Mouse (Mus musculus) hindbrain, embryonic 15.5 days (tissue): ENCODE measurements around the gene Batf2. TPM values are rescaled to one million over a fixed set of nuclear protein-coding genes. Genes with fewer than 3 reads are reported as not detected.
A peak's percentile ranks its signal among the peaks of the same experiment; 100 is the strongest.

Source experiments
- ATAC-seq: fragments of 200-750 bp; cut with Nextera tagmentation; 2 replicates; pipeline ENCODE4 v1.8.0; 2017; ENCODE audit warnings: low read depth, moderate number of reproducible peaks, moderate TSS enrichment; ENCODE audit not compliant: low FRiP score
- H3K27ac ChIP-seq: fragments of 300-500 bp; sonication (generic); replicated peaks from 2 replicates; pipeline ENCODE4 v1.5.1; 2015; ENCODE audit warnings: mild to moderate bottlenecking, inconsistent platforms
- H3K27me3 ChIP-seq: fragments of 300-500 bp; sonication (generic); 2 replicates; pipeline ENCODE4 v1.6.1; 2015; ENCODE audit warnings: control low read depth, inconsistent platforms
- H3K36me3 ChIP-seq: fragments of 300-500 bp; sonication (generic); 2 replicates; pipeline ENCODE4 v1.6.1; 2015; ENCODE audit warnings: control low read depth, inconsistent platforms
- H3K4me1 ChIP-seq: fragments of 300-500 bp; sonication (generic); replicated peaks from 2 replicates; pipeline ENCODE4 v1.6.1; 2015; ENCODE audit warnings: control low read depth, inconsistent platforms
- H3K4me2 ChIP-seq: fragments of 300-500 bp; sonication (generic); 2 replicates; pipeline ENCODE4 v1.6.1; 2015; ENCODE audit warnings: moderate library complexity, mild to moderate bottlenecking, inconsistent platforms
- H3K4me3 ChIP-seq: fragments of 300-500 bp; sonication (generic); 2 replicates; pipeline ENCODE4 v1.5.1; 2015; ENCODE audit warnings: mild to moderate bottlenecking, inconsistent platforms
- H3K9ac ChIP-seq: fragments of 300-500 bp; sonication (generic); 2 replicates; pipeline ENCODE4 v1.6.1; 2015; ENCODE audit warnings: inconsistent platforms
- H3K9me3 ChIP-seq: fragments of 300-500 bp; sonication (generic); 2 replicates; pipeline ENCODE4 v1.6.1; 2016; ENCODE audit warnings: control low read depth, inconsistent platforms
- WGBS: fragments of 180-500 bp; shearing (Covaris S2); methylation state at CpG from one replicate; pipeline ENCODE4 v1.1.7; 2015; 5-methylcytosine and 5-hydroxymethylcytosine counted together
- polyA plus RNA-seq: library from polyadenylated mRNA; unstranded; fragments of >200 nt; fragmentation: Nextera tagmentation; extraction: Ambion mirVana; gene quantifications from 2 replicates; pipeline ENCODE4 v1.2.1, GENCODE M21; 2015

The Batf2 gene
- not detected in 2 replicates for polyA plus RNA-seq

DNA sequence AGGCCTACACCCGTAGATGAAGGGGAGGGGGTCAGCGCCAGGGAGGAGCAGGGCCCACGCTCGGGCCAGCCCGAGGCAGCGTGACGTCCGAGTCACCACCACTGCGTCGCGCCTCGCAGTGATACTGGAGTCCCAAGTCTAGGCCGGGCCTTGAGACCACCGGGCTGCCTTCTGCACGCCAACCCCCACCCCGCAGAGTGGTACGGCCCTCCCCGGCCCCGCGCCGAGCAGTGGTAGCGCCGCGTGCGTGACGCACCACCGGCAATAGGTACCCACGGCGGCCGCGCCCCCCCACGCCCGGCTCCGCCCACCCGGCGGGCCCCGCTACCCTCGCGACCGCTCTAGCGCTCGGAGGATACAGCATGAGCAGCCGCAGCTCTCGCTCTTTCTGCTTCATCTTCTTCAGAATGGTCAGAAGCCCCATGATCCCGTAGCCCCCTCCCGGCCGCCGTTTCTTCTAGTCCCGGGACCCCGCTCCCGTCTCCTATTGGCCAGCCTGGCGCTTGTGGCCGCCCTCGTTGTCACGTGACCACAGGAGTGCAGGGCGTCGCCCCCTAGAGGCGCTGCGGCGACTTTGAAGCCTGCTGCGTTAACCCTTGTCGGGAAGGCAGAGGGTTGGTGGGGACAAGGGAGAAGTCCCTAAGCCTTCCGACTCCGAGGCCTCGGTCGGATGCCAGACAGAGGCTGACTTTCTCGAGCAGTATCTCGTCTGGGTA is at the start of gene Batf2:
Gene Batf2 (plus strand): TSS at position 306 of the 716 bp plus-strand sequence.
- H3K4me2 ChIP-seq, result peak within 1 kb of the TSS; percentile 88
- H3K27me3 ChIP-seq, result no peaks in the 10 kb centered on the region
- H3K36me3 ChIP-seq, result peaks cover 5% of the 10 kb centered on the region; the same call in 1 of the 2 replicates
- peak within 1 kb of the TSS; percentile 89 for H3K9ac ChIP-seq
- under 1% methylated on average over 63 of the region's 68 CpGs for WGBS
- no peaks in the 10 kb centered on the region for H3K9me3 ChIP-seq
- H3K4me1 ChIP-seq, result peaks cover 19% of the 10 kb centered on the region
- peak within 1 kb of the TSS; percentile 99 for H3K27ac ChIP-seq
- peak; percentile 93 for ATAC-seq
- H3K4me3 ChIP-seq, result peak within 1 kb of the TSS; percentile 74

DNA sequence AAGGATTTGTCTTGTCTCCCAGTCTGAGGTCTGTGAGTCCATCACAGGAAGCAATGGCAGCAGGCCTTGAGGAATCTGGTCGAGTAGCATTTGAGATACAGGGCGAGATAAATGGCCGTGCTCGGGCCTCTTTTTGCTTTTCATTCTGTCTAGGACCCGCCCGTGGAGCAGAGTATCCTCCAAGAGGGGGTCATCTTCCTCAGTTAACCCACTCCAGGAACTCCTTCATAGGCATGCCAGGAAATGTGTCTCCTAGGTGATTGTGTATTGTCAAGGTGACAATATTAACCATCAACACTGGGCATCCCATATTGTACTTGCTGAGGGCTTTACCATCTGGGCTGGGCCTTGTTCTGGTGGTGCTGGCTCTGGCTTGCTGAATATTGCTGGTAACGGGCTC is 46.7 kb upstream of the Batf2 start, which contains the start of gene AC131692.1:
Gene AC131692.1 (plus strand): TSS at position 301 of the 400 bp plus-strand sequence.
- H3K36me3 ChIP-seq, result no peaks in the 10 kb centered on the region
- 92% methylated on average over 7 of the region's 7 CpGs for WGBS
- H3K27ac ChIP-seq, result no peak within 1 kb of the TSS
- H3K4me2 ChIP-seq, result no peak within 1 kb of the TSS
- H3K27me3 ChIP-seq, result no peaks in the 10 kb centered on the region
- no peaks in the 10 kb centered on the region for H3K4me1 ChIP-seq
- no peak for ATAC-seq
- no peak within 1 kb of the TSS for H3K4me3 ChIP-seq
- H3K9ac ChIP-seq, result no peak within 1 kb of the TSS
- no peaks in the 10 kb centered on the region for H3K9me3 ChIP-seq

DNA sequence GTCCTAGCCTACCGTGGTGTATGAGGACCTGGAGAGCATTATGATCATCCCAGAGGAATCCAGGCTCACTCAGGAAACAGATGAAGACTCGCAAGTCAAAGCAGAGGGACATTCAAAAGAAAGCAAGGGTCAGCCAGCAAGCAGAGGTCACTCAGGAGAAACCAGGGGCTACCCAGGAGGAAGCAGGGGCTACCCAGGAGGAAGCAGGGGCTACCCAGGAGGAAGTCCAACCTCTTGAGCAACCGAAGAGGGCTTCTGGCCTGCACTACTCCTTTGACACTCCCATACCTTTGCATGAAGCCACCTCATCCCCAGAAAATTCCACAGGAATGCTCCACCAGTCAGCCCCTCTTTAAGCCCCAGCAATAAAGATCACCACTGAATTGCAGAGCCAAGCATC is 42.9 kb upstream of the Batf2 start:
- no peak overlapping the region for H3K4me2 ChIP-seq
- H3K27ac ChIP-seq, result no peak overlapping the region
- H3K4me1 ChIP-seq, result no peaks in the 10 kb centered on the region
- no peak for ATAC-seq
- no peaks in the 10 kb centered on the region for H3K9me3 ChIP-seq
- no peaks in the 10 kb centered on the region for H3K36me3 ChIP-seq
- no peak overlapping the region for H3K4me3 ChIP-seq
- WGBS, result 85% methylated on average over 3 of the region's 3 CpGs
- H3K27me3 ChIP-seq, result no peaks in the 10 kb centered on the region
- H3K9ac ChIP-seq, result no peak overlapping the region

DNA sequence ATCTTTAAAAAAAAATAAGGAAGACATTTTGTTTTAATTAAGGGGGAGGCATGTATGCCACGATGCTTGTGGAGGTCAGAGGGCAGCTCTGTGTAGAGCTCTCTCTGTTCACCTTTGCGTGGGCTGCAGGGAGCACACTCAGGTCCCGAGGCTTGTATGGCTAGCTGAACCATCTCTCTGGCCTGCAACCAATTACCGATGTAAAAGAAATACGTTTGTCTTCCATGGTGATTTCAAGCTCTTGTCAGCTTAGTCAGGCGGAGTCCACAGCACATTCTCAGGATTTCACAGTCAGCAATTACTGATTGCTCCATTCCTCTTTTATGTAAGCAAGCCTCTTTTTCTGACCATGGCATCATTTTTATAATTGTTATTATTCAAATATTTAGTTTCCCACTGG is 39.6 kb upstream of the Batf2 start:
- no peak overlapping the region for H3K27ac ChIP-seq
- no peaks in the 10 kb centered on the region for H3K4me1 ChIP-seq
- H3K27me3 ChIP-seq, result no peaks in the 10 kb centered on the region
- 61% methylated on average over 6 of the region's 6 CpGs for WGBS
- H3K36me3 ChIP-seq, result no peaks in the 10 kb centered on the region
- no peak overlapping the region for H3K9ac ChIP-seq
- H3K4me2 ChIP-seq, result no peak overlapping the region
- no peak overlapping the region for H3K4me3 ChIP-seq
- no peak for ATAC-seq
- no peaks in the 10 kb centered on the region for H3K9me3 ChIP-seq

DNA sequence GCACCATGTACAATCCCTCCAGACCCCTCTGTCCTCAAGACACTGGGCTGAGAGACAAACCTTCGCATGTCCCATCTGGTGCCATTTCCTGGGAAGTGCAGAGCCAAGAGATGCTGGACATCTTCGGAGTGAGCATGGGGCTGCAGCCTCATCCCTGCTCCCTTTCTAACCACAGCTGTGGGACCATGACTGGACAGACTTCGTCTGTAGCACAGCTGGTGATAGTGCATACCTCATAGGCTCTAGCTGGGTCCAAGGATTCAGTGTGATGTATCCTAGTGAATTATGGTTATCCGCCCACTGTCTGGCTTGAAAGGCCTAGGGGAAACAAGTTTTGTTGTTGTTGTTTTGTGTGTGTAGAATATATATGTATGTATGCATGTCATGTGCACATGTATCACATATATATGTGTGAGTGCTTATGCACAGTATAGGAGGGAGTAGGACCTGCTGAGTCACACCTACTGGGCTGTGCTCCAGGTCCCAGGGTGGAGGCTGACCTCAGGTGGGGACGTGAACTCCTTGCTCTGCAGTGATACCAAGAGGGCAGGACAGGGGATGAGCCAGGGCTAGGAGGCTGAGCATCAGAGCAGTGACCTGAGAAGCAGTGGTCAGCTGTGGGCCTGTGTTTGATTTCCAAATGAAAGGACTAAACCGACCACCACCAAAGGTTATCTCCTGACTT is 38.5 kb upstream of the Batf2 start:
- Histone ChIP-seq H3K4me3 (no peak overlapping the region), H3K4me1 (no peaks in the 10 kb centered on the region), H3K4me2 (no peak overlapping the region), H3K36me3 (no peaks in the 10 kb centered on the region), H3K9me3 (no peaks in the 10 kb centered on the region), H3K9ac (no peak overlapping the region), H3K27me3 (no peaks in the 10 kb centered on the region), H3K27ac (no peak overlapping the region)
- no peak for ATAC-seq
- 75% methylated on average over 6 of the region's 6 CpGs for WGBS

DNA sequence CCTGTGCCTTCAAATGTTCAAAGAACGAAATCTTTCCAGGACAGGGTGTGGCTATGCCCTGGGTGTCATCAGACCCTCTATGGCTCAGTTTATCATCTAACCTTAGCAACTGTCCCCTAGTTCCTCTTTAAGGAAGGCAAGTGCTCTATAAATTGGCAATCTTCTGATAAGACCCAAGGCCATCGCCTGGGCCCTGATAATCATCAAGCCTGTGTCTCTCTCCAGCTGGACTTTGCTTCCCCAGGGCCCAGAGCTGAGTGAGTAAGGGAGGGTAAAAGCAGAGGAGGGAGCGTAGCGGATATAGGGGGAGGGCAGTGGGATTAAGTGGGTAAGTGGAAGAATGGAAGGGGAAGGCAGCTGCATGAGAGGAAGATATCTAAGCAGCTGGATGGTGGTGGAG is 36.3 kb upstream of the Batf2 start:
- H3K4me2 ChIP-seq, result no peak overlapping the region
- no peaks in the 10 kb centered on the region for H3K4me1 ChIP-seq
- no peaks in the 10 kb centered on the region for H3K9me3 ChIP-seq
- H3K9ac ChIP-seq, result no peak overlapping the region
- 86% methylated on average over 4 of the region's 4 CpGs for WGBS
- no peak for ATAC-seq
- H3K27me3 ChIP-seq, result no peaks in the 10 kb centered on the region
- no peak overlapping the region for H3K4me3 ChIP-seq
- no peak overlapping the region for H3K27ac ChIP-seq
- H3K36me3 ChIP-seq, result no peaks in the 10 kb centered on the region

DNA sequence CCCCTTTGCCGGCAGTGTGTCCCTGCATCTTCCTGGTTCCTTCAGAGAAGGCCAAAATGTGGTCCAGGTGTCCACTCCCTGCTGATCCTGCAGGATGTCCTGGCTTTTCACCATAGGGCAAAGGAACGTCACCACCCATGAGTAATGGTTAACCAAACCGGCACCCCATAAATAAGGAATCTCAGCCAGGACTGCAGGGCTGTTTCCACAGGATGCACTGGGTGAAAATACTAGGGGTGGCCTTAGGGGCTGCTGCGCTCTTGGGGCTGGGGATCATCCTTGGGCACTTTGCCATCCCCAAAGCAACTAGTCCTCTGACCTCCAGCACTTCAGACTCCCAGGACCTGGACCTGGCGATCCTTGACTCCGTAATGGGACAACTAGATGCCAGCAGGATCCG is 35.2 kb upstream of the Batf2 start, which contains the start of gene Naaladl1:
Gene Naaladl1 (plus strand): TSS at position 197 of the 400 bp plus-strand sequence.
- H3K36me3 ChIP-seq, result no peaks in the 10 kb centered on the region
- no peak within 1 kb of the TSS for H3K27ac ChIP-seq
- H3K9ac ChIP-seq, result no peak within 1 kb of the TSS
- H3K4me3 ChIP-seq, result no peak within 1 kb of the TSS
- H3K27me3 ChIP-seq, result no peaks in the 10 kb centered on the region
- WGBS, result 89% methylated on average over 7 of the region's 7 CpGs
- no peaks in the 10 kb centered on the region for H3K9me3 ChIP-seq
- no peaks in the 10 kb centered on the region for H3K4me1 ChIP-seq
- ATAC-seq, result no peak
- H3K4me2 ChIP-seq, result no peak within 1 kb of the TSS

DNA sequence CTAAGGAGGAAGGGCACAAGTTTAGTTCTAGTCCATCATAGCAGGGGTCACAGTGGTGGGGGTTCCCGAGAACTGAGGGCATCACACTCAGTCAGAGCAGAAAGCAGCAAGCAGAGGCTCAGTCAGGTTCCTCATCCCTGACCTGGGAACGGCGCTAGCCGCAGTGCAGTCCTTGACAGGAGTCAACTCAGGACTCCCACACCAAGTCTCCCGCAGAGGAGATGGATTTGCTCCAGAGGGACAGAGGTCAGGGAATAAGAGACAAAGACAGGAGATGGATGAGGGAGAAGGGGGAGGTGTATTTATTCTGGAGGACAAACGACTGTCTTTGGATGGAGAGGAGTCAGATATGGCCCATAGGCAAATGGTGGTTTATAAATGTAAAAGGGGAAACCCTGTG is 27.7 kb upstream of the Batf2 start:
- no peaks in the 10 kb centered on the region for H3K9me3 ChIP-seq
- H3K36me3 ChIP-seq, result peaks cover 25% of the 10 kb centered on the region
- 55% methylated on average over 6 of the region's 6 CpGs for WGBS
- no peaks in the 10 kb centered on the region for H3K27me3 ChIP-seq
- H3K4me1 ChIP-seq, result peaks cover 14% of the 10 kb centered on the region
- no peak overlapping the region for H3K4me3 ChIP-seq
- H3K27ac ChIP-seq, result no peak overlapping the region
- no peak for ATAC-seq
- no peak overlapping the region for H3K9ac ChIP-seq
- H3K4me2 ChIP-seq, result no peak overlapping the region

DNA sequence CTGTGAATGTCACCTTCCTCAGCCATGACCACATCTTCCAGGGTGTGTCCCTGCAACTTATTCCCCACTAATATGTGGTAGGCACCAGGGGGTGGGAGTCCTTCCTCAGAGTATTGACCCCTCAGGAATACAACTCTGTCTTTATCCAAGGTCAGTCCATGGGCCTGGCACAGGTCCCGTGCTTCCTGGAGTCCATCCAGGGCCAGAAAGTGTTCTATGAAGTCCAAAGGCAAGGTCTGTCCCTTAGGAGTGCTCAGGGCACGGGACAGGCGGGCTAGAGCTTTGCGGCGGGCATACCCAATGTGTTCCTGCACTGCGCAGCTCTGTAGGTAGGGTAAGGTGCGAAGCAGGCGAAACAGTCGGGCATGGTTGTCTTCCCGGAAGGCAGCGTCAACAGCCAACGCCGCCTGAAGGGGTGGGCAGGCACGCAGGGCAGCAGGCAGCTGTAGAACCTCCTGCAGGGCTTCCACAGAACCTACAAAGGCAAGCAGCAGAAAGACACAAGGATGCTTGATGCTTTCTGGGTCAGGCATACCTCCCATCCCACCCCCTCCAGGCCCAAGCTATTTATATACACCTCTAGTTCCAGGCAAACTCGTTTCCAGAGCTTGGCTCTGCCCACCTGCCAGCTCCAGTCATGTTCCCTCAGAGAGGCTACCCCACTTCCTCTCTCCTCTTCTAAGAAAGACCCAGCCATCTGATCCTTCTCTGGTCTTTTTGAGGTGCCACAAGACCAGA is 24.5 kb upstream of the Batf2 start:
- peak overlapping the region; percentile 83 for H3K4me2 ChIP-seq
- peak overlapping the region; percentile 87; the same call in 1 of the 2 replicates for H3K4me3 ChIP-seq
- H3K27ac ChIP-seq, result no peak overlapping the region
- WGBS, result 92% methylated on average over 15 of the region's 15 CpGs
- no peaks in the 10 kb centered on the region for H3K9me3 ChIP-seq
- H3K27me3 ChIP-seq, result no peaks in the 10 kb centered on the region
- ATAC-seq, result no peak
- peaks cover 25% of the 10 kb centered on the region for H3K36me3 ChIP-seq
- H3K9ac ChIP-seq, result 0 out of 2 replicates have a peak overlapping the region, but pooled peaks have one; percentile 74
- H3K4me1 ChIP-seq, result peaks cover 26% of the 10 kb centered on the region

DNA sequence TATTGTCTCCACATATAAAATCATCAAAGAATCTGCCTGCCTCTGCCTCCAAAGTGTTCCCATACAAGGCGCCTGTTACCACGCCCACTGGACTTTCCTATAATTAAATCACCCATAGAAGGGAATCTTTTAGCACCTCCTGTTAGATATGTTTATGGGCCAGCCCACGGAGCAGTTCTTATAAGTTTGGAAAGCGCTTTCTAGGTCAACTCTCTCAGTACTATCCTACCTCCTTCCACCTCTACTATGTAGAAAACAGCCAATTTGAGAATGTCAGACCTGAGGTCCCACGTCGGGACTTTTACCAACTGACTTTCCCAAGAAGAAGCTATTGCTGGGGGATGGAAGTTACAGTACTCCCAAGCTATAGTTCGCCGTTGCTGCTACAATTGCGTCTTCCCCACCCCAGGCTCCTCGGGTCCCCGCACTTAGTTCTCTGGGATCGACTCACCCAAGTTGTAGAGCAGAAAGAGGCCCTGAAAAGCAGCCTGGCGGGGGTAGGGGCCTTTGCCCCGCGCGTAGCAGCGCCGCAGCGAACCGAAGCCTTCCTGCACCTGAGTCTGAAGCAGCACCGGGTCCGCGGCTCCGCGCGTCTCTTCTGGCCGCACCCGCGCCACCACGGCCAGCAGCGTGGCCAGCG is 23.3 kb upstream of the Batf2 start:
- peaks cover 25% of the 10 kb centered on the region for H3K36me3 ChIP-seq
- ATAC-seq, result no peak; the same call in 1 of the 2 replicates

DNA sequence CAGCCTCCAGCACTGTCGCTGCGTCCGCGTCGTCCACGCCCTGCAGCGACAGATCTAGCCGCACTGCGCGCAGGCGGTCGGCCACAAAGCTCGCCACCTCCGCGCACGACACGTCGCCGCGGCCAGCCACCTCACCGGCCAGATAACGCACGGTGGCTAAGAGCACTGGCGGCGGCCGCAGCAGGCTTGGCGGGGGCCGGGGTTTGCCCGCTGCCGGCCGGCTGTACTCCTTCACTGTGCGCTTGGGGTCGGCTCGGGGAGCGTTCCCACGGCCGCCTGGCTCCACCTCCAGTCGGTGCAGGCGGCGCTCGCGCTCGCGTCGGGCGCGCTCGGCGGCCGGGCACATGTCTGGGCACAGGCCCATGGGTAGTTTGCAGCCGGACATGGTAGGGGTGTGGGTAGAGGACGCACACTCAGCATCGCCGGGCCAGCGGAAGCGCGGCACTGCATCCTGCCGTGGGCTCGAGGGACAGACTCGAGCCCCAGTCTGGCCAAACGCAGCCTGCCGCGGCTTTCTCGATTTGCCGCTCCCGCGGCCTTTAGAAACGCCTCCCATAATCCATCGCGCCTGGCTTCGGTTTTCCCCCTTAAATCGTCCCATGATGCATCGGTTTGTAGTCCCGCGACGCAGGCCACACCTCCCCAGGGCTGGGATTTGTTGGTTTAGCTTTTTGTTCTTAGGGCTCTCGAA is 22.7 kb upstream of the Batf2 start, which contains the start of gene Sac3d1:
Gene Sac3d1 (minus strand): TSS at position 665 of the 691 bp plus-strand sequence.
- Histone ChIP-seq H3K4me2 (peak within 1 kb of the TSS; percentile 83), H3K36me3 (peaks cover 25% of the 10 kb centered on the region), H3K27ac (peak within 1 kb of the TSS; percentile 92), H3K9me3 (no peaks in the 10 kb centered on the region), H3K4me1 (peaks cover 26% of the 10 kb centered on the region), H3K27me3 (no peaks in the 10 kb centered on the region), H3K4me3 (peak within 1 kb of the TSS; percentile 87), H3K9ac (peak within 1 kb of the TSS; percentile 74)
- under 1% methylated on average over 77 of the region's 77 CpGs for WGBS
- ATAC-seq, result peak; percentile 93

More for the DNA sequence above, 23.3 kb upstream of the Batf2 start:
- H3K4me3 ChIP-seq, result peak overlapping the region; percentile 87
- peaks cover 26% of the 10 kb centered on the region for H3K4me1 ChIP-seq
- H3K27me3 ChIP-seq, result no peaks in the 10 kb centered on the region
- H3K27ac ChIP-seq, result peak overlapping the region; percentile 92
- H3K4me2 ChIP-seq, result peak overlapping the region; percentile 83
- WGBS, result 7% methylated on average over 32 of the region's 32 CpGs
- no peaks in the 10 kb centered on the region for H3K9me3 ChIP-seq
- peak overlapping the region; percentile 74 for H3K9ac ChIP-seq
